Mouse (Mus musculus): ENCODE measurements at regions not wholly inside any gene's neighbourhood (a gene's known extent, or its start where the extent isn't known, plus 50 kb on each side); places are given as distances from the start of the nearest gene placed in this dataset.

DNA sequence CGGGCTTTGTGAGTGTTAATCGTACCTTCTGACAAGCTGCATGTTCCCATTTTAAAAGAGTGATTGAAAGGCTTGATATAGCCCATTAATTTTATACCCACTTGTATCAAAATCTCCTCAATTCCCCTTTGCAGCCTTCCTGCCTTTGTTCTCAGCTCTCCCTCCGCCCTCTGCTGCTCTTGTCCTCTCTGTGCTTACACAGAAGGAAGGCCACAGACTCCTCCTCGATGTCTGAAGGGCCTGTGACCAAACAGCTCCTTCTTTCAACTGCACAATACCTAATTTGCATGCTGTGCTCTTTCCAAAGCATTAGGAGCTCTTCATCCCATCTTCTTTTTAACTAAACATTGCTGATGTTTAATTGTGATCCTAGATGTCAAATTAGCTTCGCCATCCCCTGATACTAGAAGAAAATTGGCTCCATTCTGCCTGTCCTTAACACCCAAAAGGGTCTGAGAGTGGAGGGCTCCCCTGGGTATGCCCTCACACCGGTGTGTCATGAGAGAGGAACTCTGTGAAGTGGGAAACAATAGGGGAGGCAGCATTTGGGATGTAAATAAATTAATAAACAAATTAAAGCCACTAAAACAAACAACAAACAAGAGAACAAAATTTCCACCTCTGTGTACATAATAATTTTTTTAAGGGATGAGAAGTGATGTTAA is 90.8 kb upstream of the Ppargc1a start:
- DNase-seq (ENCODE audit: inconsistent age in 2 of 2, low spot score in 1 of 2): no peak

DNA sequence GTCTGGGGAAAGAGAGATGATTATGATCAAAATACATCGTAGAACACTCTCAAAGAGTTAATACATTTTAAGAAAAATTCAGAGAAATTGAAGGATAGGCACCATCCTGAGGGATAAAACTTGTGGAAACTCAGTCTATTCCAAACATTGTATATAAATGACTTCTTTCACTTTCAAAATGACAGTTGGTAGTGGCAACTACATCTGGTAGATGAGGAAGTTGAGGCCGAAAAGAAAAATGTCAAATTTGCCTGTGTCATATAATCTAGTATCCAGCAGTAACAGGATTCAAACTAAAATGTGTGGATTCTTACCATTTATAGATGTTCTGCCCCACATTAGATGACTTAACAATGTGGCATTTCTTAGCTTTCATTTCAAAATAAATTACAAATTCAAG is 86.0 kb upstream of the Ppargc1a start:
- no peak for DNase-seq (ENCODE audit: inconsistent age in 2 of 2, low spot score in 1 of 2)

GRCm38 (mm10) chr5:51624400-51624799 is 56.9 kb upstream of the Ppargc1a start:
- no peak for DNase-seq (ENCODE audit: inconsistent age in 2 of 2, low spot score in 1 of 2)
